Mouse (Mus musculus): Measurements from ENCODE around the gene Ctbp1.

DNA sequence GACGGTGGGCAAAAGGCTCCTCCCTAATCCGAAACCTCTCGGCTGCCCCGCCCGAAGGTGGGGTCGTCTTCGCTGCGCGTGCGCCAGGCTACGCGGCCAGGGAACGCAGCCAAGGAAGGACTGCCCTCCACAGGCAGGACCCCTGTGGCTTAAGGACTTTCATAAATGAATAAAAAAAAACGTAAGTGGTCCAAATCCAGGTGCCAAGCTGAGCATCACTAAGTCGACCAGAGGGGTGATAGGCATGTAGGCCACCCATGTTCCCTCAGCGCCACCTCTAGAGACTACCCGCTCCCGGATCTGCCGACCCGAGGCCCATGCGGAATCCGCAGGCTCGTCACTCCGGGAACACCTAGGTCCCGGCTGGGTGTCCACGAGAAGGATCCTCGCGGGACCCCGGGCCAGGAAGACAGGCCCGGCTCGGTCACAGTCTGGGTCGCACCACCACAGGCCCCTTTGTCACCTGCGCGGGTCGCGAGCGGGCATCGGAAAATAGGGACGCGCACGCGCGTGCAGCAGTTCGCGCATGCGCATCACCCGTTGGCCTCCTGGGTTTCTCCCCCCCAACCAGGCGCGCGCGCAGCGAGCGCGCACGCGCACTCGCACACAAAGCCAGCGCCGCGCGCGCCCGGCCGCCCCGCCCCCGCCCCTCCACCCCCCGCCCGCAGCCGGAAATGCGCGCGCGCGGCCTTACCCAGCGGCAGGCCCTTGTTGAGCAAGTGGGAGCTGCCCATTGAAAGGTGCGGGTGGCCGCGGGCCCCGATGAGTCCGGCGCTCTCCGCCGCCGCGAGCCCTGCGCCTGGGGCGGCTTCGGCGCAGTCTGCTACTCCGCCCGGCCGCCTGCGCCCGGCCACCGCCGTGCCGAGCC is 475 bp downstream of the Ctbp1 start:
- peak; percentile 16; the same call in 1 of the 2 replicates for TF ChIP-seq CTCF (IDR thresholded peaks at IDR 0.05; ENCODE audit: low read depth)
- no peak for TF ChIP-seq EP300 (IDR thresholded peaks at IDR 0.05; ENCODE audit: low read depth)

Measured in heart, postnatal 0 days (tissue).